Mouse (Mus musculus): ENCODE measurements around the gene Actr10. TPM values are rescaled to one million over a fixed set of nuclear protein-coding genes. Genes with fewer than 3 reads are reported as not detected.

The Actr10 gene
- total and polyA plus RNA-seq, 3 experiments = 60.2 to 168 (median 135) TPM

- peak; percentile 64 for TF ChIP-seq TCF12 (IDR thresholded peaks at IDR 0.05; ENCODE audit: low read depth, low read length)
- 0 out of 2 replicates have a peak, but pooled peaks have one; percentile 17 for TF ChIP-seq BHLHE40 (IDR thresholded peaks at IDR 0.05; ENCODE audit: low read depth, low read length)
- 0 out of 2 replicates have a peak, but pooled peaks have one; percentile 48 for TF ChIP-seq TBP (conservative IDR thresholded peaks at IDR 0.05; ENCODE audit: low read depth, low read length)
- no peak for TF ChIP-seq USF1 (IDR thresholded peaks at IDR 0.05; ENCODE audit: low read depth, low read length)
- 0 out of 2 replicates have a peak, but pooled peaks have one; percentile 50 for TF ChIP-seq ELF1 (IDR thresholded peaks at IDR 0.05; ENCODE audit: low read depth, low read length)
- TF ChIP-seq KAT2A (IDR thresholded peaks at IDR 0.05; ENCODE audit: insufficient replicate concordance, low read length) = 0 out of 2 replicates have a peak, but pooled peaks have one; percentile 66
- TF ChIP-seq HCFC1 (IDR thresholded peaks at IDR 0.05; ENCODE audit: low read depth, low read length) = peak; percentile 80
- no peak for TF ChIP-seq JUND (conservative IDR thresholded peaks at IDR 0.05; ENCODE audit: low read depth, low read length)
- no peak for TF ChIP-seq ETS1 (conservative IDR thresholded peaks at IDR 0.05; ENCODE audit: low read depth, low read length)
- peak; percentile 2; the same call in 1 of the 2 replicates for TF ChIP-seq IRF4 (IDR thresholded peaks at IDR 0.05; ENCODE audit: low read depth, low read length)
- no peak for TF ChIP-seq PAX5 (IDR thresholded peaks at IDR 0.05; ENCODE audit: low read length)
- no peak for TF ChIP-seq MAFK (IDR thresholded peaks at IDR 0.05; ENCODE audit: insufficient replicate concordance, low read length)
- TF ChIP-seq GABPA (IDR thresholded peaks at IDR 0.05; ENCODE audit: insufficient replicate concordance, low read depth, low read length) = no peak
- peak; percentile 86 for TF ChIP-seq NELFE (IDR thresholded peaks at IDR 0.05; ENCODE audit: low read depth, low read length)
- no peak; the same call in 1 of the 2 replicates for TF ChIP-seq CHD1 (IDR thresholded peaks at IDR 0.05; ENCODE audit: low read depth, low read length)
- TF ChIP-seq JUN (IDR thresholded peaks at IDR 0.05; ENCODE audit: insufficient read depth, low read depth, low read length) = no peak
- no peak; the same call in 1 of the 2 replicates for TF ChIP-seq ZKSCAN1 (IDR thresholded peaks at IDR 0.05; ENCODE audit: borderline replicate concordance, low read depth, low read length)
- TF ChIP-seq RCOR1 (conservative IDR thresholded peaks at IDR 0.05; ENCODE audit: low read depth, low read length) = no peak
These were observed 37.0 kb downstream of the Actr10 start, which contains the start of gene Psma3 (continued) for GRCm38 (mm10) chr12:70974441-70975266.

- H3K36me3 ChIP-seq (replicated peaks in 1 of 2; ENCODE audit: control insufficient read depth in 1 of 2, insufficient read depth in 1 of 2, low read length in 1 of 2) = peaks cover 16 to 24% of the 10 kb centered on the region in 2 experiments
- peak overlapping the region; percentile 99 for H3K9ac ChIP-seq (ENCODE audit: insufficient read depth, low read depth)
- no peaks in the 10 kb centered on the region for H3K27me3 ChIP-seq (replicated peaks)
- H3K4me3 ChIP-seq (replicated peaks in 1 of 3; ENCODE audit: low read depth in 2 of 3, low read length in 2 of 3, poor library complexity in 1 of 3) = peak overlapping the region; percentile 94 to 97 (median 97)
- H3K4me2 ChIP-seq (ENCODE audit: insufficient read depth, low read depth, poor library complexity, severe bottlenecking) = peak overlapping the region; percentile 88
- TF ChIP-seq CHD1 (IDR thresholded peaks at IDR 0.05; ENCODE audit: low read depth, low read length) (0 out of 2 replicates have a peak, but pooled peaks have one; percentile 39), SIN3A (IDR thresholded peaks at IDR 0.05; ENCODE audit: low read length) (peak; percentile 18; the same call in 1 of the 2 replicates), E2F4 (IDR thresholded peaks at IDR 0.05; ENCODE audit: insufficient replicate concordance, low read depth, low read length) (no peak)
- no peaks in the 10 kb centered on the region for H3K9me3 ChIP-seq (replicated peaks; ENCODE audit: low read length)
- H3K79me2 ChIP-seq (replicated peaks; ENCODE audit: control insufficient read depth, extremely low read depth, insufficient read depth, poor library complexity, severe bottlenecking) = peaks cover 57% of the 10 kb centered on the region
- peak overlapping the region; percentile 82 for H3K27ac ChIP-seq (ENCODE audit: insufficient read depth, low read depth)
- DNase-seq (ENCODE audit: extremely low read depth) = peak; percentile 20
- H3K4me1 ChIP-seq (ENCODE audit: control insufficient read depth in 1 of 2, insufficient read depth in 2 of 2) = peaks cover 3 to 11% of the 10 kb centered on the region in 2 experiments; a peak in 2 of 4 replicates
- dilution Hi-C loops (cut with MboI; ENCODE audit: extremely low pct_ligation_motif_present, extremely low pct_unique_long_range_greater_than_20kb, low sequenced_read_pairs) = no loop called here
- in situ Hi-C loops (cut with MboI; ENCODE audit: low pct_ligation_motif_present, low pct_unique_long_range_greater_than_20kb, low sequenced_read_pairs) = loop anchor here (10.0 kb wide), 1 partner anchor 69 kb away; no protein-coding TSS in a partner anchor
These were observed 37.7 kb downstream of the Actr10 start for GRCm38 (mm10) chr12:70975406-70975805.
